Mouse (Mus musculus) thymus, adult 2 months (tissue): ENCODE measurements around the gene Golph3l.

Experiments
- CTCF ChIP-seq: fragments of 200-500 bp; IDR thresholded peaks from 2 replicates; pipeline ENCODE4 v1.5.1; 2012; ENCODE audit warnings: mild to moderate bottlenecking, control low read depth, low read length, moderate library complexity, borderline replicate concordance; ENCODE audit not compliant: control insufficient read depth, poor library complexity, insufficient read depth; ENCODE audit errors: extremely low read depth
- POLR2A ChIP-seq: fragments of 200-500 bp; IDR thresholded peaks from 2 replicates; pipeline ENCODE4 v1.6.1; 2012; ENCODE audit warnings: mild to moderate bottlenecking, low read length, control low read depth, moderate library complexity; ENCODE audit not compliant: control insufficient read depth, poor library complexity, insufficient read depth; ENCODE audit errors: extremely low read depth

- TF ChIP-seq CTCF, result no peak
- no peak for TF ChIP-seq POLR2A
These were observed 45.8 kb upstream of the Golph3l start for GRCm38 (mm10) chr3:95542981-95543380.
